Mouse (Mus musculus) kidney, adult 2 months (tissue): ENCODE measurements around the gene Tax1bp1. TPM values are rescaled to one million over a fixed set of nuclear protein-coding genes. Genes with fewer than 3 reads are reported as not detected.
"Not testable (repeated sequence)": the region's sequence is repeated elsewhere in the genome, so short reads cannot be mapped to it uniquely, and the experiment has no call there.

Experiments used
- DNase-seq: peaks from one replicate; pipeline ENCODE4 v3.0.0; 2021
- H3K27ac ChIP-seq: fragments of 200-500 bp; 2 replicates; pipeline ENCODE4 v1.5.1; 2012; ENCODE audit warnings: low read depth, low read length, control low read depth, inconsistent platforms; ENCODE audit not compliant: insufficient read depth
- H3K27me3 ChIP-seq: fragments of 200-500 bp; replicated peaks from 2 replicates; pipeline ENCODE4 v1.6.1; 2012; ENCODE audit warnings: mild to moderate bottlenecking, moderate library complexity, low read length, inconsistent platforms; ENCODE audit not compliant: control insufficient read depth, insufficient read depth
- H3K36me3 ChIP-seq: fragments of 200-500 bp; 2 replicates; pipeline ENCODE4 v1.6.1; 2012; ENCODE audit warnings: mild to moderate bottlenecking, moderate library complexity, low read length, inconsistent platforms; ENCODE audit not compliant: control insufficient read depth, insufficient read depth
- H3K4me1 ChIP-seq: fragments of 200-500 bp; 2 replicates; pipeline ENCODE4 v1.6.1; 2011; ENCODE audit warnings: low read length; ENCODE audit not compliant: control insufficient read depth, insufficient read depth
- H3K4me3 ChIP-seq: fragments of 200-500 bp; 2 replicates; pipeline ENCODE4 v1.5.1; 2011; ENCODE audit warnings: mild to moderate bottlenecking, low read depth, low read length, control low read depth; ENCODE audit not compliant: insufficient read depth
- CTCF ChIP-seq: fragments of 200-500 bp; conservative IDR thresholded peaks from 2 replicates; pipeline ENCODE4 v1.5.1; 2011; ENCODE audit warnings: low read depth, mild to moderate bottlenecking, control low read depth, low read length, moderate library complexity, mixed read lengths; ENCODE audit not compliant: insufficient read depth, insufficient read length
- POLR2A ChIP-seq: fragments of 200-500 bp; IDR thresholded peaks from one replicate; pipeline ENCODE4 v1.6.1; 2011; ENCODE audit warnings: low read depth, low read length, control low read depth
- WGBS: fragments of 180-500 bp; shearing (Covaris S2); methylation state at CpG from one replicate; pipeline ENCODE4 v1.1.7; 2018; 5-methylcytosine and 5-hydroxymethylcytosine counted together
- polyA plus RNA-seq: library from polyadenylated mRNA; depleted of rRNA; stranded (reverse); fragments of >200 nt; gene quantifications from 2 replicates; pipeline ENCODE4 v1.2.3, GENCODE M21; 2012; rRNA removed

The Tax1bp1 gene
- 50.1 and 63.1 TPM in 2 replicates for polyA plus RNA-seq

DNA sequence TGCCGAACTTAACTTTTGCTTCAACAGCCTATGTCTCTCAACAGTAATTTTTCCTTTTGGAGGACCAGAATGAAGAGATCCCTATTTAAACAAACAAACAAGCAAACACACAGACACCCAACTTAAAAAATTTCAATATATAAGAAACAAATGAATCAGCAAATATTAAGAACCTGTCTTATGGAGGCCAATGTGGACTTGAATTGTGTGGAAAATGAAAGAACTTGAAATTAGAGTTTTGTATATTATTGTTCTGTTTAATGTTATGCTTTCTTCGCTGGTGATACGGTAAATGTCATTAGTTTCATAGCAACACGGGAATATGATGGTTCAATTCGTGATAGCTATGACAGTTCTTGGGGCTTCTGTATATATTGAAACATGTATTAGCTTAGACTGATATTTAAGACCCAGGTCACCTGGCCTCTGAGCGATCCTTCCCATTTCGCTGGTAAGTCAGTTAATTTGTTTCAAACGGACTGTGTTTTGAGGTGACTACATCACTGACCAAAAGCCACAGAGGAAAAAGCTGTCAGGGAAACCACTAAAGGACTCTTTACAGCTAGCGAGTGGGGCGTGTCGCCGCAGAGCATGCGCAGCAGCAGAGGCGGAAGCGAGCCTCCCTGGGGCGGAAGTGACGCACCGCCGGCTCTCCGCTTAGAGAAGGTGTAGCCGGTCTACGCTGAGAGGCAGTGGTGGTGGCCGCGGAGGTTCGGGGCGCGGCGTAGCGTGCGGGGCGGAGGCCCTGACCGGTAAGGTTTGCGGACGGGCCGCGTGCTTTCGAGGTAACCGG is at the start of gene Tax1bp1:
Gene Tax1bp1, plus strand, starts transcription at position 626 of the 793 bp plus-strand sequence.
- Histone ChIP-seq H3K36me3 (no peaks in the 10 kb centered on the region), H3K4me1 (peaks cover 3% of the 10 kb centered on the region; the same call in 1 of the 2 replicates), H3K27ac (peak within 1 kb of the TSS; percentile 95), H3K27me3 (no peaks in the 10 kb centered on the region), H3K4me3 (peak within 1 kb of the TSS; percentile 90)
- TF ChIP-seq CTCF (no peak), POLR2A (peak; percentile 79)
- peak; percentile 95 for DNase-seq
- 3% methylated on average over 38 of the region's 38 CpGs for WGBS

DNA sequence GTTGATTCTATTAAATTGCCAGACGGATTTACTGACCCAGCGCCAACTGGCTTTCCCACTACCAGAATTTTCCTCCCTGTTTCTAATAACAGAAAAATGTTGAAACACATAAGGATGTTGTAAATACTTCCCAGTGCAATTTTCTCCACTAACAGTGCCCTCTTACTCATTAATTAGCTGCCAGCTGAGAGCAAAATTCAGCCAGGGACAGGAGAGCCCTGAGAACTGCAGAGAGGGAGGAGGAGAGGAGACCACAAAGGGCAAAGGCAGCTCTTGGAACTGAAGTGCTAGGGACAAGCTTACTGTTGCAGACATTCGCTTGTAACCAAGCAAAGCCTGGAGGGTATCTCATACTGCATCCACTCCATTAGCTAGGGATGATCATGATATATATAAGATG is 45.9 kb upstream of the Tax1bp1 start:
- peak; percentile 71 for DNase-seq
- Histone ChIP-seq H3K36me3 (no peaks in the 10 kb centered on the region), H3K4me3 (no peak overlapping the region), H3K4me1 (no peaks in the 10 kb centered on the region), H3K27ac (no peak overlapping the region; the same call in 1 of the 2 replicates), H3K27me3 (no peaks in the 10 kb centered on the region)
- TF ChIP-seq CTCF = no peak
- no peak for TF ChIP-seq POLR2A
- 56% methylated on average over 3 of the region's 3 CpGs for WGBS

GRCm38 (mm10) chr6:52669878-52670277 is 43.7 kb upstream of the Tax1bp1 start:
- not testable (repeated sequence) for H3K27me3 ChIP-seq, DNase-seq, H3K4me3 ChIP-seq, H3K36me3 ChIP-seq, H3K4me1 ChIP-seq, H3K27ac ChIP-seq
- 54% methylated on average over 2 of the region's 2 CpGs for WGBS

GRCm38 (mm10) chr6:52671791-52672190 is 41.7 kb upstream of the Tax1bp1 start:
- 41% methylated on average over 8 of the region's 8 CpGs for WGBS
- DNase-seq = no peak

GRCm38 (mm10) chr6:52672539-52672938 is 41.0 kb upstream of the Tax1bp1 start:
- DNase-seq = no peak

More at GRCm38 (mm10) chr6:52671791-52672190, 41.7 kb upstream of the Tax1bp1 start:
- no peaks in the 10 kb centered on the region for H3K36me3 ChIP-seq
- peaks cover 13% of the 10 kb centered on the region for H3K4me1 ChIP-seq
- H3K27me3 ChIP-seq = no peaks in the 10 kb centered on the region
- no peak for TF ChIP-seq POLR2A
- no peak for TF ChIP-seq CTCF
- H3K27ac ChIP-seq = no peak overlapping the region
- no peak overlapping the region for H3K4me3 ChIP-seq

DNA sequence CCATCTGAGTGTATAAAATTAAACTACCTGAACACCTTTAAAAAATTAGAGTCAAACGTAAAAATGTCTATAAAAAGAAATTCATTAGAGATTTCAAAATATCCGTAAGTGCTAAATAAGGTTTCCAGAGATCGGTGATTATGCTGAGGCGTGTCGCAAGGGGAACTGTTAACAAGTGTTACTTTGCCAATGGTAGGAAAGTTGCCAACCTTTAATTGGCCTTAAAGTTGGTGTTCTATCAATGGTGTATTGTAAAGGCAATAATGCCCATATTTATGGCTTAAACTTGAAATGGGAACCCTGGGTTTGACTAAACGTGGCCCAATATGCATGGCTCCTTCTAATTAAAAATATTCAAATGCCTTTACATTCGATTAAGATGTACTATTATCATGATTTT is 39.8 kb upstream of the Tax1bp1 start:
- no peak for DNase-seq
- 93% methylated on average over 7 of the region's 7 CpGs for WGBS
- TF ChIP-seq CTCF = no peak
- no peak for TF ChIP-seq POLR2A
- peaks cover 16% of the 10 kb centered on the region for H3K4me1 ChIP-seq
- no peaks in the 10 kb centered on the region for H3K36me3 ChIP-seq
- no peak overlapping the region for H3K4me3 ChIP-seq
- H3K27ac ChIP-seq = no peak overlapping the region
- no peaks in the 10 kb centered on the region for H3K27me3 ChIP-seq

More at GRCm38 (mm10) chr6:52672539-52672938, 41.0 kb upstream of the Tax1bp1 start:
- no peaks in the 10 kb centered on the region for H3K27me3 ChIP-seq
- no peak overlapping the region for H3K4me3 ChIP-seq
- H3K36me3 ChIP-seq = no peaks in the 10 kb centered on the region
- TF ChIP-seq CTCF (no peak), POLR2A (no peak)
- no peak overlapping the region for H3K27ac ChIP-seq
- peaks cover 13% of the 10 kb centered on the region for H3K4me1 ChIP-seq
- 71% methylated on average over 2 of the region's 2 CpGs for WGBS

- H3K27ac ChIP-seq = no peak overlapping the region; the same call in 1 of the 2 replicates
Measured at GRCm38 (mm10) chr6:52674541-52674940, 39.0 kb upstream of the Tax1bp1 start.

More at GRCm38 (mm10) chr6:52674541-52674940, 39.0 kb upstream of the Tax1bp1 start:
- no peak for TF ChIP-seq POLR2A
- no peak for TF ChIP-seq CTCF
- 27% methylated on average over 12 of the region's 12 CpGs for WGBS
- H3K4me3 ChIP-seq = no peak overlapping the region
- H3K27me3 ChIP-seq = no peaks in the 10 kb centered on the region
- DNase-seq = peak; percentile 81
- H3K4me1 ChIP-seq = peaks cover 21% of the 10 kb centered on the region
- no peaks in the 10 kb centered on the region for H3K36me3 ChIP-seq
